ENCODE assay signal across 9 mouse cellular contexts in the genomic region with DNA sequence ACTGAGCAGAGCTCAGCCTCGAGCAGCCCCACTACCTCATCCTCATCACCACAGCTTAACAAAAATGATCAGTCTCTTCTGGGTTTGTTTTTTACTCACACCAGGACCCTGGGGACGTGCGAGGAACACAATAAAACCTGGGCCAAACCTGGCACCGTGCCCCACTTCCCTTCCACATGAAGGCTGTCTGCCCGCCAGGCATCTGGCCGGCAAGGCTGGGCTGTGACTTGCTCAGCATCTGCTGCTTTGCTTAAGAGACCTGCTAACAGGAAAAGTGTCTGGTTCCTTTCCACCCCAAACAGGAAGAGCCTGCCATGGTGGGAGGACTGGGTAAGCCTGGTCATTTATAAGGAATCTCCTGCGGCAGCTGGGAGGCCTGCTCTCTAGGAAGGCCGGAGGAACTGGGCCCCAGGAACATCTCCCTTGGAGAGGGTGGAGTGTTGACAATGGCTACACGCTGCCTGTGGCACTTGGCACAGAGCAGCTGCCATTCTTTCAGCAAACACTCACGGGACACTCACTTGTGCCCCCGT. TPM values are rescaled to one million over a fixed set of nuclear protein-coding genes. Genes with fewer than 3 reads are reported as not detected.
DNase-seq lines count a peak whose midpoint lies in the region; ATAC-seq and TF ChIP-seq lines count a peak whose summit lies in the region.
"Had no signal": no experiment of that assay in that cellular context is flagged by ENCODE, and none has a peak within 500 bp of the region (broad histone marks: within the 10 kb centered on the region; RNA-seq: fewer than 3 reads in every experiment).

No protein-coding gene starts in this region.

- intact Hi-C loops in left cerebral cortex, postnatal 4 days (cut with DNase I) = no loop called here
- intact Hi-C loops in left cerebral cortex, postnatal 36 days (cut with DNase I) = no loop called here

- no peak overlapping the region for H3K9ac ChIP-seq in hindbrain, embryonic 16.5 days (ENCODE audit: low read depth, low read length)

- H3K4me1 ChIP-seq in hindbrain, embryonic 16.5 days (ENCODE audit: control insufficient read depth, insufficient read depth, low read depth, low read length) = peaks cover 17% of the 10 kb centered on the region

- H3K9me3 ChIP-seq in hindbrain, embryonic 16.5 days (ENCODE audit: control insufficient read depth, low read length) = no peaks in the 10 kb centered on the region

- TF ChIP-seq POLR2A in brain, embryonic 14.5 days (IDR thresholded peaks at IDR 0.05; ENCODE audit: borderline replicate concordance, extremely low read depth, insufficient read depth, insufficient read length, poor library complexity, severe bottlenecking) = no peak

- peak; percentile 95 for DNase-seq in left cerebral cortex, postnatal 4 days
- no peak for DNase-seq in left cerebral cortex, postnatal 36 days (ENCODE audit: low spot score in 2 of 2)
- DNase-seq in brain, embryonic 14.5 days (ENCODE audit: low read depth) = peak; percentile 85
- peak; percentile 55 for DNase-seq in gastrocnemius, adult 18-20 months (ENCODE audit: low spot score)
- DNase-seq in lung, postnatal 14 days = peak; percentile 80
- DNase-seq in thymus, postnatal 25 days = no peak
- no peak for DNase-seq in right cerebral cortex, adult 2 months (ENCODE audit: low spot score in 2 of 2)

- WGBS in hindbrain, embryonic 16.5 days = 39% methylated on average over 11 of the region's 11 CpGs

- peak; percentile 63 for ATAC-seq in hindbrain, embryonic 16.5 days

- H3K27me3 ChIP-seq in hindbrain, embryonic 16.5 days (replicated peaks; ENCODE audit: control insufficient read depth, insufficient read depth, low read length) = no peaks in the 10 kb centered on the region; the same call in 1 of the 2 replicates

- H3K4me3 ChIP-seq in hindbrain, embryonic 16.5 days (ENCODE audit: low read length) = no peak overlapping the region

- H3K4me2 ChIP-seq in hindbrain, embryonic 16.5 days (ENCODE audit: low read length) = no peak overlapping the region

- no peak for TF ChIP-seq CTCF in brain, embryonic 14.5 days (IDR thresholded peaks at IDR 0.05; ENCODE audit: borderline replicate concordance, extremely low read depth, insufficient read depth, insufficient read length)

- H3K36me3 ChIP-seq in hindbrain, embryonic 16.5 days (ENCODE audit: control insufficient read depth, insufficient read depth, low read length) = no peaks in the 10 kb centered on the region

- H3K27ac ChIP-seq in hindbrain, embryonic 16.5 days (ENCODE audit: low read depth, low read length) = no peak overlapping the region; the same call in none of the 2 replicates

RNA-seq across cellular contexts. Expression of gene Mmp28, which starts 4.3 kb away (rescaled TPM):
- 1 to 10 TPM; 4.3 to 5.1 TPM for total RNA-seq in left cerebral cortex, postnatal 4 days (2021)
- total RNA-seq in left cerebral cortex, postnatal 36 days (2021) = 1 to 10 TPM; 3.5 to 5.1 TPM
- polyA plus RNA-seq in brain, embryonic 14.5 days (2012; rRNA removed) = 5.5 and 9.1 TPM in 2 replicates
- total RNA-seq in gastrocnemius, adult 18-20 months (2021) = 1 to 10 TPM; 1.4 TPM
- 3.2 and 3.4 TPM in 2 replicates for polyA plus RNA-seq in hindbrain, embryonic 16.5 days (2015; fragmentation: Nextera tagmentation; extraction: Ambion mirVana)

RNA-seq across cellular contexts. Expression of gene Taf15, which starts 5.7 kb away (rescaled TPM):
- total RNA-seq in left cerebral cortex, postnatal 4 days (2021) = 10 to 100 TPM; 88.1 to 90.1 TPM
- total RNA-seq in left cerebral cortex, postnatal 36 days (2021) = 10 to 100 TPM; 44.2 to 72.7 TPM
- polyA plus RNA-seq in brain, embryonic 14.5 days (2012; rRNA removed) = 51.0 and 92.8 TPM in 2 replicates
- total RNA-seq in gastrocnemius, adult 18-20 months (2021) = 10 to 100 TPM; 18.6 to 21.3 TPM
- polyA plus RNA-seq in hindbrain, embryonic 16.5 days (2015; fragmentation: Nextera tagmentation; extraction: Ambion mirVana) = 7.3 and 9.4 TPM in 2 replicates

RNA-seq across cellular contexts. Expression of gene 1700020L24Rik, which starts 29.7 kb away (rescaled TPM):
- under 1 TPM in 1 of 2 experiments, not detected in 1; 0.50 TPM for total RNA-seq in left cerebral cortex, postnatal 4 days (2021)
- total RNA-seq in left cerebral cortex, postnatal 36 days (2021) = under 1 TPM in 1 of 2 experiments, not detected in 1; 0.54 TPM
- 0.53 and 0.55 TPM in 2 replicates for polyA plus RNA-seq in brain, embryonic 14.5 days (2012; rRNA removed)
- not detected for total RNA-seq in gastrocnemius, adult 18-20 months (2021)
- polyA plus RNA-seq in hindbrain, embryonic 16.5 days (2015; fragmentation: Nextera tagmentation; extraction: Ambion mirVana) = 0.50 and 0.56 TPM in 2 replicates
- total RNA-seq: liver, adult 2 months had no signal
- polyA plus RNA-seq: liver, adult 2 months had no signal

RNA-seq across cellular contexts. Expression of gene Gas2l2, which starts 37.9 kb away (rescaled TPM):
- total RNA-seq in left cerebral cortex, postnatal 4 days (2021) = under 1 TPM; 0.48 to 0.74 TPM
- not detected for total RNA-seq in left cerebral cortex, postnatal 36 days (2021)
- polyA plus RNA-seq in brain, embryonic 14.5 days (2012; rRNA removed) = 0.21 and 0.63 TPM in 2 replicates
- total RNA-seq in gastrocnemius, adult 18-20 months (2021) = not detected
- polyA plus RNA-seq in hindbrain, embryonic 16.5 days (2015; fragmentation: Nextera tagmentation; extraction: Ambion mirVana) = 0.92 and 1.2 TPM in 2 replicates
- total RNA-seq: liver, adult 2 months had no signal
- polyA plus RNA-seq: liver, adult 2 months had no signal

RNA-seq across cellular contexts. Expression of gene Heatr9, which starts 54.8 kb away (rescaled TPM):
- not detected for total RNA-seq in left cerebral cortex, postnatal 4 days (2021)
- not detected for total RNA-seq in left cerebral cortex, postnatal 36 days (2021)
- polyA plus RNA-seq in brain, embryonic 14.5 days (2012; rRNA removed) = not detected in 2 replicates
- total RNA-seq in gastrocnemius, adult 18-20 months (2021) = not detected
- polyA plus RNA-seq in hindbrain, embryonic 16.5 days (2015; fragmentation: Nextera tagmentation; extraction: Ambion mirVana) = not detected in 2 replicates
- total RNA-seq: liver, adult 2 months had no signal
- polyA plus RNA-seq: liver, adult 2 months had no signal

Comparison
In these comparisons a context has a peak if more than half of its experiments do, and no peak if none do; other contexts are left out.
1. DNase-seq: peak in left cerebral cortex, postnatal 4 days (single experiment), brain, embryonic 14.5 days (single experiment), gastrocnemius, adult 18-20 months (single experiment) and lung, postnatal 14 days (single experiment); none in left cerebral cortex, postnatal 36 days (0 of 2), thymus, postnatal 25 days (single experiment) and right cerebral cortex, adult 2 months (0 of 2).